Mouse (Mus musculus) A20 (cell line): ENCODE measurements at regions not wholly inside any gene's neighbourhood (a gene's known extent, or its start where the extent isn't known, plus 50 kb on each side); places are given as distances from the start of the nearest gene placed in this dataset.

Experiments used
- DNase-seq: peaks from one replicate; pipeline ENCODE4 v3.0.0-alpha.2; 2011; ENCODE audit warnings: low read depth, low spot score

DNA sequence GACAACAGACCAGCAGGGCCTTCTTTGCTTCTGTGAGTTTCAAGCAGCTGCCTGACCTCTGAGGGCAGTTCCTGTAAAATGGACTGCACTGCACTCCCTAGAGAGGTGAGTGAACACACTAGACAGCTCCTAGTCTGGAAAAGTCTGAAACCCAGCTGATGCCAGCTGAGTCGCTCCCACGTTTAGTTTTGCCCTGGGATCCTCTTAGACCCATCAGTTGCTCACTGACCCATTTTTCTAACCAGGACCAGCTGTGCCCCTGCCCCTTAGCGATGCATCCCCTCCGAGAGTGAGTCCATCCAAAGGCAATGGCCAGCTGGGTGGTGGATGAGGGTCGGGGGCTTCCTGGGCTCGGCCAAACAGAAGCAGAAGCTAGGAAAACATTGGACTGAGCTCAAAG, 62.2 kb upstream of the Top1 start:
- DNase-seq = no peak

DNA sequence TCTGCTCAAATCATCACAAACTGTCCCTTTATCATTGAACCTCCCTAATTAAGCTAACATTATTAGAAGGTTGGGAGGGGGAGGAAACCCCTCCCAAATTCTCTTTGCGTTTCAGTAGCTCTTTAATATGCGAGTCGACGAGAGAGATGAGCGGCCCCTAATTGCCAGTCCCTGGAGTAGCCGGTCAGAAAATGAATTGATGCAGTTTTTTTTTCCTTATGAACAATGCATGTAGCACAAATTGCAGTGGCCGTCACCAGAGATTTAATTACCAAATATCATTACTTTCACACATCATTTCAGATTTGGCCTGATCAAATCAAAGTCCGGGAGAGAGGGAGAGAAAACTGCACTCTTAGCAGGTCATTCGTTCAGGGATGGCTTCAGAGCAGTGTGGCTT, 61.1 kb upstream of the Top1 start:
- DNase-seq = no peak

DNA sequence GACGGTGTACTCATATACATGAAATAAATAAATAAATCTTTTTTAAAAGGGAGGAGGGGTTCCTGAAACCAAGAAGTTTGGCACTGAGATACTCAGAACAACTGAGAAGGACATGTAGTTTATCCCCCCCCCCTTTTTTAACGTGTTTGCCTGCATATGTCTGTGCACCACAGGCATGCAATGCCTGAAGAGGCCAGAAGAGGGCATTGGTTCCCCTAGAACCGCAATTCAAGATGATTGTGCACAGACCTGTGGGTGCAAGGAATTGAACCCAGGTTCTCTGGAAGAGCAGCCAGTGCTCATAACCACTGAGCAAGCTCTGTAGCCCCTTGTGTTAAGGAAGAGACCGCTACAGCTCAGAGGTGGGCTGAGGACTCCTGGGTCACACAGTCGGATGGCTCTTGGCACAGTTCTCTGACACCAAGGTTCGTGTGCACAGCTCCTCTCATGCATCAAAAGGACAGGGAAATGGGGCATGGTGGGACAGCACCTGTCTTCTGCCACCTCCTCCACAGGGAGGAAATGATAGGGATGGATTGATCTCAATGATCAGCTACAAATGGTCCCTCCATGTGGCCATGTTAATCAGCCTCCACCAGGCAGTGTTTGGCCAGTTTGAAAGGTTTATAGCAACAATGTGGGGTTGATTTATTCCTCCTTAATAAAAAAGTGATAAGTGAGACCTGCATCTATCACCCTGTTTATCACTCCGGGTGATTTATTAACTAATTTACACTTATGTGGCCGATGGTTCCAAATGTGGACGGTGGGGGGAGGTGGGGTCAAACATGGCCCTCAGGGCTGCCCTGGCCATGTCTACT, 58.5 kb upstream of the Top1 start:
- DNase-seq = no peak

DNA sequence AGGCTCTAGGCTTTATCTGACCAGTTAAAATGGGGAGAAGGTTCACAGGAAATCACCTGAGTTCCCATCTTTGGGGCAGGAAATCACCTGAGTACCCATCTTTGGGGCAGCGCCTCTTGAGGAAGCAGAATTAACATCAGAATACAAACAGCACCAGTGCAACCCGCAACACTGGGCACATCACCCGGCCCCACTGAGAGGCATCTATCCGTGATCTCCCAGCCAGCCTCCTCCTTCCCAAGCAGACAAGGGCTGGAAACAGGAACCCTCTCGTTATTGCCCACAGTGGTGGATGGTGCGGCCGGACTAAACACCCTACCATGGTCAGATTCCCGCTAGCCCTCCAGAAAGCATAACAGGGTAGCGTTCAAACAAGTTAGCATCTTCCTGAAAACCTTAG, 57.3 kb upstream of the Top1 start:
- DNase-seq = no peak

DNA sequence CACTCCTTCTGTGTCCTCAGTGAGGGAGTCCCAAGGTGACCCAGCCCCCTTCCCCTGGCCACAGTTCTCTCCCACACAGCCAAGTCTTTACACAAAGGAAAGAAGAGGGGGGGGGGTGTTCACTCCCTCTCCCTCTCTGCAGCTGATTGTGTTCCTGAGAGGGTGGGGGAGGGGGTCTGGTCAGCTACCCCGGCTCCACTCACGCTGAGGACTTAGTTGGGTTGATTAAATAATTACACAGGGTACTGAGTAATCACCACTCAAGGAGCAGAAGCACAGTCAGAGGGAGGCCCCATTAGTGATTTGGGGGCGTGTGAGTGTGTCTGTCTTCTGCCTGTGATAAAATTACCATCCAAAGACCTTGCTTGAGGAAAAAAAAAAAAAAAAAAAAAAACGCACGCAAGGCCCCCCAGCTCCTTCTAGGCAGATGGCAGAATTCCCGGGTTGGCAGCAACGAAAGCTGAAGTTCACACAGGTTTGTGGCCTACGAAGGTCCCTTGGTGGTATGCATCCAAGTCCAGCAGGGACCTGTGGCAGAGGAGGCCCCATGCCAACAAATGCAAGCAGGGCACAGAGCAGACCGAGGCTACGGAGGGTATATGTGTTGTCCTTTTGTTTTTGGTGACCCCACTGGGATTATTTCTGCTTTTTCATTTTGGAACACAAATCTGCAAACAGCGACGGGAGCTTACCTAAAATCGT, 55.3 kb upstream of the Top1 start:
- no peak for DNase-seq

DNA sequence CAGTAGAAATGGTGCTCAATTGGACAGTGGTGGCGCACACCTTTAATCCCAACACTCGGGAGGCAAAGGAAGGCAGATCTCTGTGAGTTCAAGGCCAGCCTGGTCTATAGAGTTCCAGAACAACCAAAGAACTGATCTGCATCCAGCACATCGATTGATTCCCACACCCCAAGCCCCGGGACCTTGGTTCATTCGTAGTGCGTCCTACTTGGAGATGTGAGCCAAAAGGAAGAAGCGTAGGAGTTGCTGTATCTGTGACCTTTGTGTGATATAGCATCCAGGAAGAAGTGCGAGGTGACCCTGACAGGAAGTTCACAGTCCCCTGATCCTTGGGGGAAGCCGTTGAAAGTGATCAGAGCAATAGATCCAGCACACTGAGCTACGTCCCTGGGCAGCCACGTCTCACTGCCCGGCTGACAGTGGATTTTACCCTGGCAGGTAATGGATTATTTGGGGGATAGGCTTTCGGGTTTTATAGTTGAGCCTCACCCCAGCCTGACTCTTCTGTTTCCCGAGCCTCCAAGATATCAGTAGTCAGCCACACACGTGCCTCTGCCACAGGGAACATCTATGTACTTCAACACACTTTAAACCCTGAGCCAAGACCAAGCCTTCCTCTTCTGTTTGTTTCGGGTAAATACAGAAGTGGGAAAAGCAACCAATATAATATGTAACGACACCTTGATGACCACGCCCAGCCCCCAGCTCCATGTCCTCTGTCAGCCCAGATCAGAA, 54.1 kb upstream of the Top1 start:
- no peak for DNase-seq

DNA sequence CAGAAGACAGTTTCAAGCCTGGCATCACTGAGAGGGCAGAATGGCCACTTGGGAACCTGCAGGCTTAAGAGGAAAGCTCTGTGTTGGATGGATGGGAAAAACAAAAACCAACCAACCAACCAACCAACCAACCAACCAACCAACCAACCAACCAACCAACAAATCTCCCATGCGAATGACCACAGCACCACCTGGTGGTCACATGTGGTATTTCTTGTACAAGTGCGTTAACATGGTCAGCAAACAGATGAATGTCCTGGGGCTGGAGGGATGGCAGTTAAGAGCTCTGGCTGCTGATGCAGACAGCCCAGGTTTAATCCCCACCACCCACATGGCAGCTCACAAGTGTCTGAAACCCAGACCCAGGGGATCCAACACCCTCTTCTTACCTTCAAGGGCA, 52.7 kb upstream of the Top1 start:
- peak; percentile 76 for DNase-seq
